Mouse (Mus musculus) 416B (cell line): Measurements from ENCODE around the gene Apol7a.

Experiments used
- DNase-seq: peaks from one replicate; pipeline ENCODE4 v3.0.0; 2011; ENCODE audit warnings: low read depth

Apol7a gene

DNA sequence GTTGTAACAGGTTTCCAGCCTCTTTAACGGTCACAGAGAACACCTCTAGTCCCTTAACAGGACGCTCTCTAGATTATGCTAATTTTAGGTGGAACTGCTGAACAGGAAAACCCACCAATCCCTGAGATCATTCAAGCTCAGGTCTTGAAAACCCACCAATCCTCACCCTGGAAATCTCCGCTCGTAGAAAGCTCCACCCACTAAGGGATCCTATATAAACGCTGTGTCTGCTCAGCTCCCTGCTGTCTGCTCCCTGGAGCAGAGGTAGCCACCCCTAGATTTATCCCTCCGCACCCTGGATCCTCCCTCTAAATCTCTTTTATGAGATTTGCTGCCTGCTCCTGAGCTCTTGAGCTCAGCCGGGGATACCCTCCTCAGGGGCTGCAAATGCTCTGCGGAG lies 28.3 kb downstream of the Apol7a start:
- no peak for DNase-seq

DNA sequence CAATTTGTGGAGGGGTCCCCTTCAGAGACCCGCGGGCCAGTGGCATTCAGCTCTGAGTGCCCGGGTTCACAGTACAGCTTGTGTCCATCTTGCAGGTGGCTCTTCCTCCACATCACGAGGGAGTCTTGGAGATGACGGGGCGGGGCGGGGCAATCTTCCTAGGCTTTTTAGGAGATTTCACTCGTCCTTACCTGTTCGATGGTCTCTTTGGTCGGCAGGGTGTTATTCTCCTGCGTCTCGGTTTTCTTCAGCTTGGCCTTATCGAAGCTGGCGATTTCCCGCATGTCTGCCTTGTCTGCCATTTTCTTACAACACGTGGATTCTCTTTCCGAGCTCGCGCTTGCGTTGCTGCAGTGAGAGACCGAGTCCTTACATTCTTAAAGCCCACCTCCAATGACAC lies 28.9 kb downstream of the Apol7a start:
- no peak for DNase-seq

DNA sequence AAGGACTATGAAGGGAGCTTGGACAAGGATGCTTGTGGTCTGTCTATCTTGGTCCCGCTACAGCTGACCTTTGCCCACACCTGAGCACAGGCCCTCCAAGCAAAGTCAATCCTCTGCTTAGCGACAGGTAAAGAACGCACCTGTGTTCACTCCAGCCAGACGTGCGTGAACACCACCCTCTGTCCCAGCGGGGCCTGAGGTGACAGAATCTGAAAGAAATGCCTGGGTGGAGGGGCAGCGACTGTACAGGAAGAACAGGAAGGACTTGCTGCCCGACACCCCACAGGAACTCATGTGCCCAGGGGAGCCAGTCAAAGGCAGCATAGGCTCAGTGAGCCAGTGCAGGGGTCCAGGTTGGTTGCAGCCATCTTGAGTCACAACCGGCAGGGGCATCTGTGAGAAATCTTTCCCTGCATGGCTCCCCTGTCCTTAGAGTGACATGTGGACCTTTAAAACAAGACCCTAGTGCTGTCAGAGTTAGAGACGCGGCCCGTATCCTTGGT lies 30.0 kb downstream of the Apol7a start:
- no peak for DNase-seq

DNA sequence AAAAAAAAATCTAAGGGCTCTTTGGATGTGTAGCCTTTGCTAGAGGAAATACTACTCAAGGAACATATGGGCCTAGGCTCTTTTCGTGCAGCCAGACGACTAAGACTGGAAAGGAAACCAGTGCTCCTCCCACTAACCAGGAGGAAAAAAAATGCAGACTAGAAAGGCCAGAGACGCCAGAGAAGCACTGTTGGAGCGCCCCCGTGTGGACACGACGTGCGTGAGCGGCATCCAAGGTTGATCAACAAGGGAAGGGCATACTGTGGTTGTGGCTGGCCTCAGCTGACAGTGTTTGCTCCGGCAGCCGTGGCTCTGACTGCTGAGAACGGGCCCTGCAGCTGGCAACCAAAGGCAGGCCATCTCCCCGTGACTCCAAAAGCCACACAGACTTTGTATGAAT lies 30.8 kb downstream of the Apol7a start:
- peak; percentile 88 for DNase-seq

DNA sequence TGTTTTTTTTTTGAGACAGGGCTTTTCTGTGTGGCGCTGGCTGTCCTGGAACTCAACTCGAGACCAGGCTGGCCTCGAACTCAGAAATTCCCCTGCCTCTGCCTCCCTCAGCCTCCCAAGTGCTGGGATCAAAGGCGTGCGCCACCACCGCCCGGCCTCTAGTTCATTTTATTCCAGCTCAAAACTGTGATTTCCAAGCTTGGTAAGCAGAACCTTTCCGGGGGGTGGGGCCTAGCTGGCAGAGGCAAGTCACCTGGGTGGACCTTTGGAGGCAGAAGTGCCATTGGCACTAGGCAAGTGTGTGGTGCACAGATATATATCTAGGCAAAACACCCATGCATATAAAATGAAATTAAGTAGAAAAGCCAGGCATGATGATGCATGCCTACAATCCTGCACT lies 31.4 kb downstream of the Apol7a start:
- no peak for DNase-seq

DNA sequence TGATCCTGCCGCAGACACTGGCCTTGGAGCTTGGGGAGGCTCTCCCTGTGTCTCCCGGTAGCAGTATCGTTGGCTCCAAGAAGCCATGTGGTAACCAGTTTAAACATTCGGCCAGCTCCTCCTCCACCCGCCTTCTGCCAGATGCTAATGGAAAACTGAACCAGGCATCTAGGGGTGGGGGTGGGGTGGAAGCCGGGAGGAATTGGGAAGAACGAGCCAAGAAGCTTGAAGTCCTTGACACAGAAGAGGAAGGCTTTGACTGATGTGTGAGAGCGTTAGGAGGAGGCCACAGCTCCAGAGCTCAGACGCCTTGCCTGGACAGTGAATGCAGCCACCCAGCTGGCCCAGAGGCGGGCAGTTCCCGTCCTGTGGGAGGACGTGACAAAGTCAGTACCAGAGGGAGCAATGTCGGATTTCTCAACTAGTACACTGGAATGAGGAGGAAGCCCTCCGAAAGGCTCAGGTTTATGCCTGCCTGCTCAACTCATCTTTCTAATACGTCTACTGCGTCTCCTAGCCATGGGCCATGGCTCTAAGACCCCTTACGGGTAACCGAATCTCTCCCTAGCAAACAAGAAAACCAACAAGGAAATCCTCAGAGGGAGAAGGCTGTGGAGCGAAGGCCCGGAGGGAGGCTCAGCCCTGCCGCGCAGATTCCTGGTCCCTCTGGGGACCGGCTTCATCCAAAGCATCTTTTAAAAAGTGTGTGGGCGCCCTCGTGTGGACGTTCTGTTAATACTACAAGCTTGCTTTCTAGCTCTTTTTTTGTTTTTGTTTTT lies 32.0 kb downstream of the Apol7a start:
- peak; percentile 60 for DNase-seq

DNA sequence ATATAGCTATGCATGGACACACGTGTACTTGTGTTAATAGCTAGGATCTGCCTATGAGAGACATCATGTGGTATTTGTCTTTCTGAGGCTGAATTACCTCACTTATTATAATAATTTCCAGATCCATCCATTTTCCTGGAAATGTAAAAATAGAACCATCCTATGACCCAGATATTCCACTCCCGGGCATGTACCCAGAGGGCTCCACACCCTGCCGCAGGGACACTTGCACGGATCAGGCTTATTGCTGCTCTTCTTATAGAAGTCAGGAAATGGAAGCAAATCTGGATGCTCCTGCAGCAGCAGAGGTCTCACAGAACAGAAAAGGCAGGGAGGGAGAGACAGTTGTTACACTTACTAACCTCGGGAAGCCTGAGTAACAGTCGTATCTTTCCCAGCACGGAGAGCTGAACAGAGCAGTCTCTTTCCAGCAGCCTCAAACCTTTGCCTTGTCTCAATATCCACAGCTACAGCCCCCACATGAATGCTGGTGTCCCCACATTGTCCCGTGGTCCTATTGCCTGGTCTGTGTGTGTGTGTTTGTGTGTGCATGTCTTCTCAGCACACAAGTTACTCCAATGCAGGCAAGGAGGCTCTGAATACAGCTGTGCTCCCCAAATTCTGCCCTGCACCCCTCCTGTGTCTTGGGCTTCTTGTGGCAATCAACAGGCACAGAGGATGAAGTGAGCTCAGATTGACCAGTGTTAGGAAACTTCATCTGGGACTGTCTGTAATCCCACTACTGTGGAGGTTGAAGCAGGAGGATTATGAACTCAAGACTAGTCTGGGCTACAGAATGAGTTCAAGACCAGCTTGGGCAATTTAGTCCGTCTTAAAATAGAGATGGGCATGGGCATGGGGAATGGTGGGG lies 33.0 kb downstream of the Apol7a start:
- no peak for DNase-seq

DNA sequence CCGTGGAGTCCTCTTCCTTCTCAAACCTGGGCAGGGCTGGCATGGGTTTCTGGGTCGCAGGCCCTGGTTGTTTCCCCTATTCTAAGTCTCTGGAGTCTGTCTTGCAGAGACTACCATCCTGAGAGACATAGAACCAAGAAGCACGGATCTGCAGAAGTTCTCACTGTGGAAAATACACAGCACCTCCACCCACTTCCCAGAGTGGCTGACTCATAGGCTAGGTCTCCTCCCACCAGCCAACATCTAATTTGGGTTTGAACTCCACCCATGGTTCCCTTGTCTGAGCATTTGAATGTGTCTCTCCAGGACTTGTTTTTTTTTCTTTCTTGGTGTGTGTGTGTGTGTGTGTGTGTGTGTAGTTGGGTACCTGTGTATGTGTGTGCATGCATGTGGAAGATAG lies 34.9 kb downstream of the Apol7a start:
- DNase-seq: peak; percentile 4

DNA sequence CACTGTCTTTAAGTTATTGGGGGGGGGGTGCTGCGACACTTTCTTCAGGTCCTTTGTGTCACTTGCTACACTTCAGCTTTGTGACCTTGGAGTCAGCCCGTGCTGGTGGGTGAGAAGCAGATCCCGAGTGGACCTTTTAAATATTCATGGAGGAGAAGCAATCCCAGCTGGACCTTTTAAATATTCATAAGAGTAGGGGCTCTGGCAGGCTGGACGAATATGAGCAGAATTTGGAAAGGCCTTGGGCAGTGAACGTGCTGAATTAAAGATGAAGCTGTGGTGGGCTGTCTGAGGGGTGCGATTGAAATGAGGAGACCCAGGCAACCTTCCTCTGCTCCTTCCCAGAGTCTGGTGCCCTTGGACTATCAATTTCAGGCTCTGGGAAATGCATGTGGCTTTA lies 35.3 kb downstream of the Apol7a start:
- DNase-seq: no peak

DNA sequence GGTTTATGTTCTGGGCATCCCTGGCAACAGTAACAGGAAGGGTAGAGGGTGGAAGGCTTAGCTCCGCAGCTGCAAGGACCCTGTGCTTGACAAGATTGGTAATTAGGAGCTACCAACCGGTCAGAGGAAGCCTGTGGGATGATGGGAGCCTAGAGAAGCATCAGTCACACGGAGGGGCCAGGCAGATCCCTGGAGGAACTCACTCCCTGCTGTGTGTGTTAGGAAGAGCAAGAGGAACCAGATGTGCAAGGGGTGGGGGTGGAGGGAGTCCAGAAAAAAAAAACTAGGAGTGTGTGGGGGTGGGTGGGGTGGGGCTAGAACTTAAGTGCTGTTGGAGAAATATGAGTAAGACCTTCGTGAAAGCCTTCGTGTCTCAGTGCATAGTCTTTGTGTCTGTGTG lies 36.0 kb downstream of the Apol7a start:
- DNase-seq: no peak

DNA sequence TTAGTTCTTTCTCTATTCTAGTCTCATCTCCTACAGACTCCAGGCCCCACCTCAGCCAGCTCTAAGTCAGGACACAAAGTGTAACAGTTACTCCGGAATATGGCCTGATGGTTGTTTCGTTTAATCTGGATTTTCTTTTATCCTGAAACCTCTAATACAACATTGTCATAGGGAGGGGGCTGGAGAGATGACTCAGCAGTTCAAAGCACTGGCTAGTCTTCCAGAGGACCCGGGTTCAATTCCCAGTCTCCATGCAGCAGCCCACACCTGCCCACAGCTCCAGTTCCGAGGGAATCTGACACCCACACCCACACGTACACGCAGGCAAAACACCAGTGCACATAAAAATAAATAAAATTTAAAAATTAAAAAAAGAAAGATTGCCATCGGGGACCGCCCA lies 39.0 kb downstream of the Apol7a start:
- no peak for DNase-seq

DNA sequence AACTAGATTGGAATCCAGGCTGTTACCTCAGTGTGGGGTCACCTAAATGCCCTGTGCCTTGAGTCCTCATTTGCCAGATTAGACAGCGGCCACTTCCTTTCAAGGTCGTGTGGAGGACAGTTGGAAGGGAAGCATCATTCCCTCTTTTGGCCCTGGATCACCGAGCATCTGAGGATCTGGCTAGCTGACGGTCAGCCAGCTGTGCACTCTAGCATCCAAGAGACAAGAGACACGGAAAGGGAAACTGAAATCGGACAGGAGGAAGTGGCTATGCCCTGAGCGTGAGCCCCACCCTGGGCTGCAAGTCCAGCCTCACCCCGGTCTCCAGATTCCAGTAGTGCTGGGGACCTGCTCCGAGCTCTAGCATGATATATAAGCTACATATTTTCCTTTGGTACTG lies 39.4 kb downstream of the Apol7a start:
- DNase-seq: no peak

DNA sequence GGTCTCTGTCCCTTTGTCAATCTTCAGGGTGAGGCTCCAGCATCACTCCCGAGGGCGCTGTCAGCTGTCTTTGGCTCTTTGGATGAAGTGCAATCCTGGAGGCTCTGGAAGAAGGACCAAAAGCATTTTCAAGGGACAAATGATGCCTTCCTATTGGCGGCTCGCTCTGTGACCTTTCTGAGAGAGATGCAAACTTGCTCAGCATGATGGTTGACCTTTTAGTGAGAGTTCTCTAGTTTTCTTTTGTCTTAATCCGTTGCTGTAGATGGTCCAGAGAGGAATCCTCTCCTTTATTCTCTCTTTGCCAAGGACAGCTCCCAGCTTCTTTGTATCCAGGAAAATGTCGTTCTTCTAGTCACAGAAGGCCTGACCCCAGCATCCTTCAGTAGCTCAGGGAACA lies 39.8 kb downstream of the Apol7a start:
- DNase-seq: no peak

DNA sequence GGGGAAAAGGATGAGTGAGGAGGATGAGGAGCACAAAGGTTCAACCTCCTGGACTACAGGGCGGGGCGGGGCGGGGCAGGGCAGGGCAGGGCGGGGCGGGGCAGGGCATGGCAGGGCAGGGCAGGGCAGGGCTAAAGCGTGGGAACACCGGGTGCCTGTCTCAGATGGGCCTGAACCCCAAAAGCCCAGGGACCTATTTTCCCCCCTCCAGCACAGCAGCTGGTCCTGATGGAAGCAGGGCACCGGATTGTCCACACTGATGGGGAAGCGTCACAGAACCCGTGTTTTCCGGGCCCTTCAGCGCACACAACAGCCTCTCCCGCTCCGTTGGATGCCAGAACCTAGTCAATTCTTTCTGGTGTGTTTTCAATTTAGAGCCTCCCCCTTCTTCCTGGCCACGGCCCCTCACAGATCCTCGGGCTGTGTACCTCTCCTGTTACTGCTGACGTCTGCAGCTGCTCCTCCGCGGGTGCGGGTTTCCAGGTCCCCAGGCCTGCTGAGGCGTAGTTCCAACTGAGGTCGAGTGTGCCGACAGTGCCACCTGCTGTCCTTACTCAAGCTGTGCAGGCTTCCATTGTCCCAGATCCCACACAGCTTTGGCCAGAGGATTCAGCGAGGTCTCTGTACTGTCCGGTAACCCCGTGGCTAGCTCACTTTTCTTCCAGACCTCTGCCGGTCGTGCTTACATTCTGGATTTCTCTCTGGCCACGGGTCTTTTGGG lies 40.4 kb downstream of the Apol7a start:
- peak; percentile 60 for DNase-seq

DNA sequence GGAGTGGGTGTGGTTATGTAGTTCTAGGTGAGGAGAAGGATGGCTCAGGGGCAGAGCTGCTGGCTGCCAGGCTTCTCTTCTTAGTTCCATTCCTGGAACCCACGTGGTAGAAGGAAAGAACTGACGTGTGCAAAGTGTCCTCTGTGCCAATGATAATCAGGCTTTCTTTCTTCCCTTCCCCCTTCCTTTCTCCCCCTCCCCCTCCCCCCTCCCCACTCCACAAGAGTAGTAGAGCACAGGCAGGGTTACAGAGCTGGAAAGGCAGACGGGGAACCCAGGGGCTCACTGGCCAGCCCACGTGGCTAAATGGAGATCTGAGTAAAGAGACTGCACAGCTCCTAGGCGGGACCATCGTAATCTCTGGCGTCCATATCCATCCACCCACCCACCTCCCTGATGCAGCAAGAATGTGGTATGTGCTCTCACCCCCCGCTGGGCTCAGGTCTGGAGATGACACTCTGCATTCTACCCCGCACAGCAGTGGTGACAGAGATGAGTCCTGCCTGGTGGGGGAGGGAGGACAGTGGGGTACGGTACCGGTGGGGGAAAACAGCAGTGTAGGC lies 42.6 kb downstream of the Apol7a start:
- no peak for DNase-seq

DNA sequence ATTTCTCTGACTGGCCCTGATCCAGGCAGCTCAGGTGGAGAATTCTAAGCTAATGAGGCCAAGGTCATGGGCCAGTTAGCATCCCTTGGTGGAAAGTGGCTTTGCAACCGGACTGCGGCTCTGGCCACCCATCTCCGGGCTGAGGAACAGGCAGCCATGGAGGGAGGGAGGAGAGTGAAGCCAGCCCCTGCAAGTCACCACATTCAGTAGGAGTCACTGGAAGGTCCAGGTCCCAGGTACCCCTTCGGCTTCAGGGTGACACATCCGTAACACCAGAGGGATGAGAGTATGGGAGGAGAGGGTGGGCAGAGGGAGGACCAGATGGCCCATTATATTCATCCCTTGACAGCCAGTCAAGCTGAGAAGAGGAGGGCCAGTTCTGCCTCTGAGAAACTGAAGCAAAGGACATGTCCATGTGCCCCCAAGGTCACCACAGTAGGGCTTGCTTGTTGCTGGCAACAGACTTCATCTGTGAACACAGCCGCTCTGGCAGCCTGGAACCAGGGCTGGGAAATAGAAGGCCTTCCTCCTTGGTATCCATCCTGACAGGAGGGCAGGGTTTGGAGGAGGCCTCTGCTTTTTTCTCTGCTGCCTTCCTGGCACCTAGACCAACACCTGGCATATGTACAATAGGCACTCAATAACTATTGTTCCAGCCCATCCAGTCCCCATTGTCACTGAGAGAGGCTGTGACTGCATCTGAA lies 43.9 kb downstream of the Apol7a start:
- DNase-seq: no peak

DNA sequence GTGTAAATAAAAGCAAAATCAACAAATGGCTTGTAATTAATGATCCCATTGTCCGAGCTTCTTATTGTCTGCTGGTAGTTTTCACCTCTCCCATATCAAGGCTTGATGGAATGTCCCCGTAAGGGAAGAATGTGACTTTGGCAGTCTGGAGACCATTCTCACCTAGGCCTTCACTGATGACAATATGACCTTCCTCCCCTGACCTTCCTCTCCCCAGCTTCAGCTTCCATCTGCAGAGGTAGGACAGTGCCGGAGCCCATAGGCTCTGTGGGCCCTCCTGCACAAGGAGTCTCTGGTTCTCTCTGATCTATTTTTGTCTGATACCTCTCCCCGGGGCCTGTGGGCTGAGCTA lies 44.4 kb downstream of the Apol7a start:
- DNase-seq: no peak

DNA sequence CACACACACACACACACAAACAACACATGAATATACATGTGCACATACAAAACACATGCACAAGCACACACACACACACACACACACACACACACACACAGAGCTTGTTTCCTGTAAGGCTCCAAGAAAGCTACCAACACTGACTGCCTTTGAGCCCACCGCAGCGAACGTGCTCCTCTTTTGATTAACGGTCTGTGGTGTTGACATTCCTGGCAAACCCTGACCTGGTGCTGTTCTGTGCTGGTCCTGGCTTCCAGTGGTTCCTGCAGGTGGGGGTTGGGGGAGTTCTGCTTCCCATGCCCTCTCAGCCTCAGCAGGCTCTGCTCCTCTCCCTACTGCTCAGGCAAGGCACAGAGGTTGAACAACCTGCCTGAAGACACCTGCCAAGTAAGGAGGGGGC lies 45.1 kb downstream of the Apol7a start:
- DNase-seq: no peak

DNA sequence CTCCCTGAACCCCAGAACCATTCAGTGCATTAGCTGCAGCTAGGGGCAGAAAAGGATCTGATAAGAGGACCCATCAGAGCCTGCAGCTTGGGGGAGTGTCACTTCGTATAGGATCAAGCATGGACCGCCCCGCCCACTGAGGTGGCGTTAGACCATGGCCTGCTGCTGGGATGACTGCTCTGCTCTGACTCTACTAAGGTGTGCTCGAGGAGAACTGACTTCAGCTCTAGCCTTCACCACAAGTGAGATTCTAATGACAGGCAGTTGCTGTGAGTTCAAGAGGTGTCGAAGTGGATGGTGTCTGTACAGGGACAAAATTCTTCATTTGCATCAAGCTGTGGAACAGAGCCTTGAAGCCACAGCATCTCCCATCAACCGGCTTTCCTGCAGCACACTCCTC lies 46.0 kb downstream of the Apol7a start:
- no peak for DNase-seq

DNA sequence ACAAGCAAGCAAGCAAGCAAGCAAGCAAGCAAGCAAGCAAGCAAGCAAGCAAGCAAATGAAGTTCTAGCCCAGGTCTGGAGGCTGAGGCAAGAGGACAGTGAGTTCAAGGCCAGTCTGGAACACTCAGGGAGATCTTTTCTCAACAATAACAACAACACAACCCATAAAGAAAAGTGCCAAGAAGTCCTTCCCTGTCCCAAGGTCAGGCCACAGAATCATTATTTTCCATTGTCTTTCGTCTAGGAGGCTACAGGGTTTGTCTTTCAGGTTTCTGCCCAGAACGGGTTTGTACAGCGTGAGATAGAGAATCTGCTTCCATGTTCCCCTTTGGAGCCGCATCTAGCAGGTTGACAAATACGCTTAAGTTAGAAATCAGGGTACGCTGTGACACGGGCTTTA lies 48.8 kb downstream of the Apol7a start:
- no peak for DNase-seq

DNA sequence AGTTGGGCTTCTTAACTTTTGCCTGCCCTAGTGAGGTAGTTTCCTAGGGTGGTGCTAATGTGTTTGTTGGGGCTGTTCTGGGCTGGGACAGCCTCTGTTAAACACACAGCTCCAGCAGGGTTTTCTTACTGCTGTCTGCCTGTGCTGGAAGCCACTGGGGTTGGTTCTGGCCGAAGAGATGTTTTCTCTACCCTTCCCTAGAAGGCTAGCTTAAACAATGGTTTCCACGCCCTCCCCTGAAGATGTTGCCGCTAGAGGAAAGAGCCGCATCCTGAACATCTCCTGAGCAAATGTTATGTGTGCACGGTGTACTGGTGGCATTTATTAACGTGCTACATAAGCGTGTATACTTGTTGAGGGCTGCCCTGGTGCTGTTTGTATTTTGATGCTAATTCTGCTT lies 50.8 kb downstream of the Apol7a start:
- no peak for DNase-seq
